Mouse (Mus musculus): ENCODE results near the gene Sec24c.

The Sec24c gene

GRCm38 (mm10) chr14:20735052-20735451 lies 60.9 kb downstream of the Sec24c start:
- no peak for DNase-seq (ENCODE audit: low spot score)

- DNase-seq (ENCODE audit: low spot score): no peak
Observed at GRCm38 (mm10) chr14:20735892-20736390, 61.8 kb downstream of the Sec24c start.

- no peak for DNase-seq (ENCODE audit: low spot score)
Observed at GRCm38 (mm10) chr14:20737306-20737705, 63.2 kb downstream of the Sec24c start.

- DNase-seq (ENCODE audit: low spot score): no peak
Observed at GRCm38 (mm10) chr14:20738511-20738910, 64.4 kb downstream of the Sec24c start.

- DNase-seq (ENCODE audit: low spot score): no peak
Observed at GRCm38 (mm10) chr14:20741301-20741700, 67.2 kb downstream of the Sec24c start.

GRCm38 (mm10) chr14:20743614-20744013 lies 69.5 kb downstream of the Sec24c start:
- no peak for DNase-seq (ENCODE audit: low spot score)

Measured in layer of hippocampus, adult 9-10 months (tissue).